Mouse (Mus musculus) megakaryocyte, adult 5-6 weeks (primary cell): ENCODE measurements around the gene Tmem115. TPM values are rescaled to one million over a fixed set of nuclear protein-coding genes. Genes with fewer than 3 reads are reported as not detected.
"Not testable (repeated sequence)": the region's sequence is repeated elsewhere in the genome, so short reads cannot be mapped to it uniquely, and the experiment has no call there.

Experiments
- ATAC-seq: 2 replicates; pipeline ENCODE4 v1.8.0; 2016; ENCODE audit warnings: mild to moderate bottlenecking, inconsistent platforms; ENCODE audit not compliant: poor library complexity, severe bottlenecking
- total RNA-seq, 2 experiments: library from RNA; stranded (forward) in 1 of 2; stranded (reverse) in 1 of 2; fragments of 153-499, 151-499 nt in 1 of 2; fragments of 221-1000, 200-1000 nt in 1 of 2; gene quantifications; 2 replicates each; pipeline versions ENCODE4 v1.2.3 to v1.2.4; 2015 to 2017

Tmem115 gene
- total RNA-seq, 2 experiments from 2014 or later, result 9.3 to 14.8 TPM

DNA sequence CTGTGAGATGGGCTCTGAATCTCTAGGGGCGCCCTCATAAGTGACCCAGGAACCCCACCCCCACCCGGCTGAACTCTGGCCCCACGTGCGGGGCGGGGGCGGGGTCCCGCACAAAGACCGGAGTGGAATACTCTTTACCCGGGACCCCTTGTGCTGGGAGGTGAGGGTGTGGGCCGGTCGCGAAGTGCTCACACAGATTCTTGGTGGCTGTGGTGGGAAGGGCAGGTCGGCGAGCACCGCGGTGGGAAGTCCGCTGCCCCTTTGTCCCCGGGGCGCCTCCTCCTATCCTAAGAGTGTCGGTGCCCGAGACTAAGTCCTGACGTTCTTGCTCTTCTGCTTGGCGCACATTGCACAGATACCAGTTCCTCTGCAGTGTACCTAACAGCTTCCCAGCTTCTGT, 35.5 kb downstream of the Tmem115 start:
- peak; percentile 20 for ATAC-seq

DNA sequence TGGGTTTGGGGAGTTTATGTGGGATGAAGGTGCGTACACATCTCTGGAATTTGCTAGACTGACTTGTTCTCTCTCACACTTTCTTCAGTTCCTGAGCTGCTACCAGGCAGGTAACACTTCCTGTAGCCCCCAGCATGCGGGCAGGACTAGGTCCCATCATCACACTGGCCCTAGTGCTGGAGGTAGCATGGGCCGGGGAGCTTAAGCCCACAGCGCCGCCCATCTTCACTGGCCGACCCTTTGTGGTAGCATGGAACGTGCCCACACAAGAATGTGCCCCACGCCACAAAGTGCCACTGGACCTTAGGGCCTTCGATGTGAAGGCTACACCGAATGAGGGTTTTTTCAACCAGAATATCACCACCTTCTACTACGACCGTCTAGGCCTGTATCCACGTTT, 36.3 kb downstream of the Tmem115 start:
- no peak for ATAC-seq

DNA sequence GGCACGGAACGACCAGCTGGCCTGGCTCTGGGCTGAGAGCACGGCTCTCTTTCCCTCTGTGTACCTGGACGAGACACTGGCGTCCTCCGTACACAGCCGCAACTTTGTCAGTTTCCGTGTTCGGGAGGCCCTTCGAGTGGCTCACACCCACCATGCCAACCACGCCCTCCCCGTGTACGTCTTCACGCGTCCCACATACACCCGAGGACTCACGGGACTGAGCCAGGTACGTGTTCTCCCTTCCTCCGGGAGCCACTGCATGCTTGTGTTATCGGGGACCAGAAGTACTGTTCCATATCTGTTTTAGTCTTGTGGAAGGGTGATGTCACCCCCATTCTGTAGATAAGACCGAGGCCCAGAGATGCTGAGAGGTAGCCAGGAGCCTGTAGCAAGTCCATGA, 37.1 kb downstream of the Tmem115 start:
- no peak for ATAC-seq

DNA sequence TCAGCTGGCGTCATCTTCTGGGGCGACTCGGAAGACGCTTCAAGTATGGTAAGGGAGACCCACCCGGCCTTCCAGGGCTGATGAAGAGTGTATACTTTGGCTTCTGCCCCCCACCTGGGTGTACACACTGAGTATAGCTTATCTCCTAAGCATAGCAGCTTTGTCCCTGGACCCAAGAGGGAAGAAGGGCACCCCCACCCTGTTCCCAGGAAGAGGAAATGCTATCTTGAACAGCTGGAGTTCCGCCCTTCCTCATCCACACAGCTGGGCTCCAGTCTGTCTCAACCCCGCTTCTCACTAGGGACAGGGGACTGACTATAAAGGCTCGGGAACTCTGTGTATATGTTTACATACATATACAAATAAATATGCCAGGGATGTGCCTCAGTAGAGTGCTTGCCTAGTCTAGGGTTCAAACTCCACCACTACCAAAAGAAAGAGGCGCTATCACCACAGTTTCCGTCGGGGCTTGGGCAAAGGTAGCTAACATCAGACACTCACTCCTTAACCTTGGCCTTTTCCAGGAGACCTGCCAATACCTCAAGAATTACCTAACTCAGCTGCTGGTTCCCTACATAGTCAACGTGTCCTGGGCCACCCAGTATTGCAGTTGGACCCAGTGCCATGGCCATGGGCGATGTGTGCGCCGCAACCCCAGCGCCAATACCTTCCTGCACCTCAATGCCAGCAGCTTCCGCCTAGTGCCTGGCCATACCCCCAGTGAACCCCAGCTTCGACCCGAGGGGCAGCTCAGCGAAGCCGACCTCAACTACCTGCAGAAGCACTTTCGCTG, 38.0 kb downstream of the Tmem115 start:
- ATAC-seq, result no peak

DNA sequence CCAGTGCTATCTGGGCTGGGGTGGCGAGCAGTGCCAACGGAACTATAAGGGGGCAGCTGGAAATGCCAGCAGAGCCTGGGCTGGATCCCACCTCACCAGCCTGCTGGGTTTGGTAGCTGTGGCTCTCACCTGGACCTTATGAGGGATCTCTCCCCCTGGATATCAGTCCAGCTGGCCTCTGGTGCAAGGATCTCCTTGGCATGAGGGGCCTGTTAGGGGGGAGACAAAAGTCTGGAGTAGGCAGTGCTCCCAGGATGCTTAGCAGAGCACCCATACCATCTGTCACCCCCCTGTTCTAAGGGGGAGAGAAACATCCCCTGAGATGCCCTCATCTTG, 38.5 kb downstream of the Tmem115 start:
- ATAC-seq, result no peak

DNA sequence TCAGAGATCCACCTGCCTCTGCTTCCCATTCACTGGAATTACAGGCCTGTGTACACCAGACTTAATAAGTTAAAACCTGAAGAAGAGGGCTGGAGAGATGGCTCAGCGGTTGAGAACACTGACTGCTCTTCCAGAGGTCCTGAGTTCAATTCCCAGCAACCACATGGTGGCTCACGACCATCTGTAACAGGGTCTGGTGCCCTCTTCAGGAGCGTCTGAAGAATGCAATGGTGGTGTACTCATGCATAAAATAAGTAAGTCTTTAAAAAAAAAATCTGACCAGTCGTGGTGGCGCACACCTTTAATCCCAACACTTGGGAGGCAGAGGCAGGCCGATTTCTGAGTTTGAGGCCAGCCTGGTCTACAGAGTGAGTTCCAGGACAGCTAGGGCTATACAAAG, 40.0 kb downstream of the Tmem115 start:
- ATAC-seq, result not testable (repeated sequence)

DNA sequence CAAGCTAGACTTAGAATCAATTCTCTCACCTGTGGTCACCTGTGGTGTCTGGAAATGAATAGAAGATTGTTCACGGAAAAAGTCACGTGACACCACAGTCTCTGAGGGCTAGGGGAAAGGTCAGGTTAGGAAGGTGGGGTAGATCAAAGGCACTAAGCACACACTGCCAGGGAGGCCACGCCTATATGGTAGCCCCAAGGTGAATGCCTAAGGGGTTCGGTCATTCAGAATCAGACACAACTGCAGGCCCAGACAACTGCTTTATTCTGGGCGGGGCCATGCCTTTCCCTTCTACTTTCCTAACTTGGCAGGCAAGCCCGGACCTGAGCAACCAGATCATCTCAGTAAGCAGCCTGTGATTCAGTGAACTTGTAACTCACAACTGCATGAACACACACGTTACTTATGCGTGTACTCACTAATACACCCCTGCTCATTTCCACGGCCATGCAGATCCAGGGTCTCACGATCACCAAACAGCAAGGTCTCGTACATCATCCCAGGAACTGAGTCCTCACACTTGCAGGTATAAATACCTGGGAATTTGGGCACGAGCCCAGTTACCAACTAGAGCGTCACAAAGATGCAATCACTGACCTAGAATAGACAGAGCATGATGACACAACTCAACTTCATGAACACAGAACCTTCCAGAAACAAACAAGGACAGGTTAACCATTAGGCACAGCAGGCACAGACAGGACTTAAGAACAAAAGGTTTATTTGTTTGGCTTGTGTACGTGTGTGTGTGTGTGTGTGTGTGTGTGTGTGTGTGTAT, 42.0 kb downstream of the Tmem115 start:
- no peak for ATAC-seq

DNA sequence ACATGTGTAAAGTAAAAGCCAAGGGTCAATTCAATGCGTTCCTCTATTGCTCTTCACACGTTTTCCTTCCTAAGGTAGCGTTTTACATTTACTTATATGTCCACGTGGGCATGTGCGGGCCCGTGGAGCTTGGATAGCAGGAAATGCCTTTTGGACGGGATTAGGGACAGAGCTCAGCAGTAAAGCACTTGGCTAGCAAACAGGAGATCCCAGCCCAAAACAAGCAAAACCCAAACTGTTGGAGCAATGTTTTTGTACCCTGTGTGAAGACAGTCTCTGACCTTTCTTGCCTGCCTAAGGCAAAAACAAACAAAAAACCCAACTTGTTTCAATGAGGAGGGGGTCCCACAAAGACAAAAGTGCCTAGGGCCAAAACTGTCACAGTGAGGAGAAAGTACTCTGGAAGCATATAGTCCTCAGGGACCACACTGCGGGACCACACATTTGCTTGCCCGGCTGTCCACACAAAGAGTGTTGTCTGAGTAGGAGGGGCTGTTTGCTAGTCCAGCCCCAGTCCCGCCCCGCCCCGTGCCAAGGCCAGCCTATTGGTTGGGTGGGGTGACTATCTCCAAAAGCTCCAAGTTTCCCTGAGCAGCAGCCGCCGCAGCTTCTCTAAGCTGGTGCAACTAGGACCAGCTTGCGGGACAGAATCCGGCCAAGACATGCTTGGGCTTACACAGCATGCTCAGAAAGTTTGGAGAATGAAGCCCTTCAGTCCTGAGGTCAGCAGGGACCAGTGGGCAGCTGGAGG, 42.8 kb downstream of the Tmem115 start, which contains the start of gene Hyal1:
Gene Hyal1 (plus strand): TSS at position 571 of the 751 bp plus-strand sequence.
- ATAC-seq, result peak; percentile 46

DNA sequence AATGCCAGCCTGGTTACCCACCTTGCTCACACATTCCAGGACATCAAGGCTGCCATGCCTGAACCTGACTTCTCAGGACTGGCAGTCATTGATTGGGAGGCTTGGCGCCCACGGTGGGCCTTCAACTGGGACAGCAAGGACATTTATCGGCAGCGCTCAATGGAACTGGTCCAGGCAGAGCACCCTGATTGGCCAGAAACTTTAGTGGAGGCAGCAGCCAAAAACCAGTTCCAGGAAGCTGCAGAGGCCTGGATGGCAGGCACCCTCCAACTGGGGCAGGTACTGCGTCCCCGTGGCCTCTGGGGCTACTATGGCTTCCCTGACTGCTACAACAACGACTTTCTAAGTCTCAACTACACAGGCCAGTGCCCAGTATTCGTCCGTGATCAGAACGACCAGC, 44.1 kb downstream of the Tmem115 start:
- ATAC-seq, result no peak

DNA sequence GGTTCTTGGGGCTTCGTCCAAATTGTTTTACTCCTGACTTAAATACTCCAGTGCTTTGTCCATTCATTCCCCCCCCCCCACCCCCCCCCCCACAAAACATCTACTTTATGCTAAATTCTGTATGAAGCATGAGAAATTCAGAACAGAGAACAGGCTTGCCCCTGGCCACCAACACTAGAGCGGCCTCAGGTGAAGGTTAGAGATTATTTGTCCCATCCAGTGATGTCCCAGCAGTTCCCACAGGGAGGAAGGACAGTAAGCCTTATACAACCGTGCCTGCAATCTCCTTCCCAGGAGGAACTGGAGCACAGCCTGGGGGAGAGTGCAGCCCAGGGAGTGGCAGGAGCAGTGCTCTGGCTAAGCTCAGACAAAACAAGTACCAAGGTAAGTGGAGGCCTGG, 44.8 kb downstream of the Tmem115 start, which contains the start of gene Naa80:
Gene Naa80 (plus strand): TSS at position 301 of the 400 bp plus-strand sequence.
- no peak for ATAC-seq

DNA sequence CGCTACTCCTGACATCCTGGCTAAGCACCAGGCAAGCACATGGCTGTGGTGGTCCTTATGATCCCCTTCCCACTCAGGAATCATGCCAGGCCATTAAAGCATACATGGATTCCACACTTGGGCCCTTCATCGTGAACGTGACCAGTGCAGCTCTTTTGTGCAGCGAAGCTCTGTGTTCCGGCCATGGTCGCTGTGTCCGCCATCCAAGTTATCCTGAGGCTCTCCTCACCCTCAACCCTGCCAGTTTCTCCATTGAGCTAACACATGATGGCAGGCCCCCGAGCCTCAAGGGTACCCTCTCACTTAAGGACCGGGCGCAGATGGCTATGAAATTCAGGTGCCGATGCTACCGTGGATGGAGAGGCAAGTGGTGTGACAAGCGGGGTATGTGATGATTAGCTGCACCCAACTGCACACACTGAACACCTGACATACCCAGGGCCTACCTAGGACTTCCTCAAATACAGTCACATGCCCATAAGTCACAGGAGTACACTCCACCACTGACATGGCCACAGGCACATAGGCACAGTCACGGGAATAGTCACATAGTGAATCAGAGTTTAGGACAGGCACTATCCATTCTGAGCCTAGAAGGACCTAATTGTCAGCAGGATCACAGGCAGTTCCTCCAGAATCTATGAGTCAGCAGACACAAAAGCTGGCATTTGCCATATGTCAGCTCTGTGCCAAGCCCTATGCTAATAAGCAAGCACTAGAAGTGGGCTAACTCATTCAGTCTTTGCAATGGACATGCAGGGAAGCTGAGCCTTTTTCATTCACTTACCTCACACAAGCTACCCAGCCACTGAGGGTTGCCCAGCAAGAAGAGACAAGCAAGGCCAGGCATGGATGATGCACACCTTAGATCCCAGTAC, 45.5 kb downstream of the Tmem115 start:
- ATAC-seq, result no peak

DNA sequence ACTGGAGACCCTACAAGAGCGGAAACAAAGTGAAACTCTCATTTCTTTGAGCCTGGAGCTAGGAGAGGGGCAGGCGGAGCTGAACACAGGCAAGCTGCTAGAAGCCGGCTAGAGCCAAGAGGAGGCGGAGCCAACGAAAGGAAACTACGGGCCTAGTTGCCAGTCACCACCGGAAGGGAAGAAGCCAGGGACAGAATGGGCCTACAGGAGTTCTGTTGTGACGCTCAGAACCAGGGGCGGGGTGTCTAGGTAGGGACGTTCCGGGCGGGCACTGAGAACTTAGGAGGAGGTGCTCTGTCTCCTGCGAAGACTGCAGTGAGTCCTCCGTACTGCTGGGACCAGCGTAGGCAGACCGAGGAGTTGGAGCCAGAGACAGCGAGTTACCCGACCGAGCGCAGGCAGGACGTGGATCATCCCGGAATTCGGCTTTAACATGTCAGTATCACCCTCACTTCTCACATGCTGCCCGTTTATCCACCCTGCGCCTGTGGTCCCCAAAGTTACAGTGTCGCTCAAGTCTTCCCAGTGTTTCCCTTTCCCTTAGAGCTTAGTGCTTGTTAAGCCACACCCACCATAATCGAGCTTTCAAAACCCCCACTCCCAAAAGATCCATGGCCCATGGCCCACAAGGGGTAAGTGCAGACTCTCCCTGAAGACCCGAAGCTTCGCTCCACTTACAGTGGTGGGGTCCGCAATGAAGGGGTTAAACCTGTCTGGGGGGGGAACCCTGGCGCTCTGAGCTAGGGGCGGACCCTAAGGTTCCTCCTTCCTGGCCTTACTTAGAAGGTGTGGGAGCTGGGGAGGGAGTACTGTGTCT, 47.0 kb downstream of the Tmem115 start, which contains the start of gene Hyal3:
Gene Hyal3 (plus strand): TSS at position 318 of the 817 bp plus-strand sequence.
- ATAC-seq, result peak; percentile 77

DNA sequence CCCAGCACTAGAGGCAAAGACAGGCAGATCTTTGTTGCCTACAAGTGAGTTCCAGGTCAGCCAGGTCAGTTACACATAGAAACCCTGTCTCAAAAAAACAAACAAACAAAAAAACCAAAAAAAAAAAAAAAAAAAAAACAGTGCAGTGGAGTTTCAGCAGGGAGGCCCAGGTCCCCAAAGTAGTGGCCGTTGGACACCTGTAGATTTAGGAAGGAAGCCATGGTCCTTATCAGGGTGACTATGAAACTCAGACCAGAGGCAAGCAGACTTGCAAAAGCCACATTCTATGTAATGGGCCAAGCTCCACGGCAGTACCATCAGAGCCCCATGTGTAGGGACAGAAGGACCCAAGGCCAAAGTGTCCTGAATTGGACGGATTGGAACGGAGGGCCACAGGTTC, 47.8 kb downstream of the Tmem115 start:
- ATAC-seq, result no peak

DNA sequence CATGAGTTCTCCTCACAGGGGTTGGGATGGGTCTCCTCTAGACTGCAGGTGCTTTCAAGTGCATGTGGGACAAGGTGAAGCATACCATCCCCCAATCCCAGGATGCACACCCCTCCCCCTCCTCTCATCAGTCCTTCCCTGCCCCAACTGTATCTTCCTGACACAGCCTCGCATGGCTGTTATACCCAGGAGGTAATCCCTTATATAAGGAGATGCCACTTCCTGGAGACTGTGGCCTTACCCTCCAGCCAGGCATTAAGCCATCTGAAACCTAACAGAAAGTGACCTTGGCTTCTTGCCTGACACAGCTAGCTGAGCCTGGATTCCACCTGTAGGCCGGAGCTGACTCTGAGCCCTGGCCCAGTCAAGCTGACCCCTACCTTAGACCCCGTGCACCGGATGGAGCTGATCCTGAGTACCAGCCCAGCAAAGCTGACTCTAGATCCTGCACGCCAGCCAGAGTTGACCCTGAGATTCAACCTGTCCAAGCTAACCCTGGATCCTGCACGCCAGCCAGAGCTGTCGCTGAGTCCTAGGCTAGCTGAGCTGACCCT, 48.8 kb downstream of the Tmem115 start:
- no peak for ATAC-seq

DNA sequence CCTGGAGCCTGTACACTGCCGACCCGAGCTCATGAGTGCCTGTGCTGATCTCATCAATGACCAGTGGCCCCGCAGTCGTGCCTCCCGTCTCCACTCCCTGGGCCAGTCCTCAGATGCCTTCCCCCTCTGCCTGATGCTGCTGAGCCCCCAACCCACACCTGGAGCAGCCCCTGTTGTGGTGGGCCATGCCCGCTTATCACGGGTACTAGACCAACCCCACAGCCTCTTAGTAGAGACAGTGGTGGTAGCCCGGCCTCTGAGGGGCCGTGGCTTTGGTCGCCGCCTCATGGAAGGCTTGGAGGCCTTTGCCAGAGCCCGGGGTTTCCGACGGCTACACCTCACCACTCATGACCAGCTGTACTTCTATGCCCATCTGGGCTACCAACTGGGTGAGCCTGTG, 49.4 kb downstream of the Tmem115 start:
- ATAC-seq, result no peak

DNA sequence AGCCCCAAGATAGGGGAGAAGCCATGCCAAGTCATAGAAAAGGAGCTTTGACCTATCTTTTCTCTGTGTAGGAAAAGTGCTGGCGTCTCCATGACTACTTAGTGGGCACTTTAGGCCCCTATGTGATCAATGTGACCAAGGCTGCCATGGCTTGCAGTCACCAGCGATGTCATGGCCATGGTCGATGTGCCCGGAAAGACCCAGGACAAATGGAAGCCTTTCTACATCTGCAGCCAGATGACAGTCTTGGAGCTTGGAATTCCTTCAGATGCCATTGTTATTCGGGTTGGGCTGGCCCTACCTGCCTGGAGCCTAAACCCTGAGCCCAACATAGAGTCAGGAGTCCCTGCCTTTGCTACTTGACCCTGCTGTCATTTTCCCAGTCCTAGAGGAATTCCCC, 52.8 kb downstream of the Tmem115 start:
- ATAC-seq, result no peak

DNA sequence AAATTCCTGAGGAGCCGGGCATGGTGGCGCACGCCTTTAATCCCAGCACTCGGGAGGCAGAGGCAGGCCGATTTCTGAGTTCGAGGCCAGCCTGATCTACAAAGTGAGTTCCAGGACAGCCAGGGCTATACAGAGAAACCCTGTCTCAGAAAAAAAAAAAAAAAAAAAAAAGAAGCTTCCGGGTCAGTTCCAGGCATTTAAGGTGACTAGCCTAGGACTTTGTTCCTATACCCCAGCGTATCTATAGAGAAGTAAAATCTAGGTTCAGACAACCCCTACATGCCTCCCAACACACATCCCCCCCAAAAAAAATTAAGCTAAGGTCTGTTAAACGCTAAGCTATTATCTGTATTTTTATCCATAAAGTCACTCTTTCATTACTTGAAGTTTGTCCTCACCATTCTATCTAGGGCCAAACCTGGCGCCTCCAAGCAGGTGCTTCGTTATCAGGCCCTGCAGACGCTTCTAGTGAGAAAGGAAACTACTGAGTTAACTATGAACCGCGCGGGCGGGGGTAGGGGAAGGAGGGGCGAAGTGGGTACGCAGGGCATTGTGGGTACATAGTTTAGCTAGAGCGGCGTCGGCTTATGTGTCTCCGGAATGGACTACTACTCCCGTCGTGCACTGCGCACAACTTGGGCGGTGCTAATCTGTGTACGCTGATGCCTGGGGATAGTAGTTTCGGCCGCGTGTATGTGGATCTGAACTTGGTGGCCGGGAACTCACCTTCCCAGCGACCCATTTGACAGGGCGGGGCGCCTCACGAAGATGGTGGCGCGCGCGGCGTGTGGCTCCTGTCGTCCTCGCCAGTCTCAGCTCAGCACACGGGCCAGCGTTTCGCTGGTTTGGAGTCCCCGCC, 53.5 kb downstream of the Tmem115 start, which contains the start of gene Ifrd2:
Gene Ifrd2 (plus strand): TSS at position 669 of the 859 bp plus-strand sequence.
- peak; percentile 97 for ATAC-seq
